Mouse (Mus musculus) hindbrain, embryonic 13.5 days (tissue): ENCODE results near the gene Ptgdr2. TPM values are rescaled to one million over a fixed set of nuclear protein-coding genes. Genes with fewer than 3 reads are reported as not detected.
A peak's percentile ranks its signal among the peaks of the same experiment; 100 is the strongest.

Experiments
- ATAC-seq: fragments of 200-750 bp; cut with Nextera tagmentation; 2 replicates; pipeline ENCODE4 v1.8.0; 2017; ENCODE audit warnings: moderate TSS enrichment; ENCODE audit not compliant: low FRiP score
- H3K27ac ChIP-seq: fragments of 300-500 bp; sonication (generic); 2 replicates; pipeline ENCODE4 v1.5.1; 2015; ENCODE audit warnings: inconsistent platforms, mild to moderate bottlenecking, moderate library complexity
- H3K27me3 ChIP-seq: fragments of 300-500 bp; sonication (generic); 2 replicates; pipeline ENCODE4 v1.6.1; 2015; ENCODE audit warnings: mild to moderate bottlenecking, inconsistent platforms
- H3K36me3 ChIP-seq: fragments of 300-500 bp; sonication (generic); 2 replicates; pipeline ENCODE4 v1.6.1; 2015; ENCODE audit warnings: mild to moderate bottlenecking, inconsistent platforms
- H3K4me1 ChIP-seq: fragments of 300-500 bp; sonication (generic); replicated peaks from 2 replicates; pipeline ENCODE4 v1.6.1; 2015; ENCODE audit warnings: inconsistent platforms
- H3K4me2 ChIP-seq: fragments of 300-500 bp; sonication (generic); 2 replicates; pipeline ENCODE4 v1.6.1; 2015; ENCODE audit warnings: inconsistent platforms, mild to moderate bottlenecking, moderate library complexity
- H3K4me3 ChIP-seq: fragments of 300-500 bp; sonication (generic); 2 replicates; pipeline ENCODE4 v1.5.1; 2015; ENCODE audit warnings: mild to moderate bottlenecking, inconsistent platforms
- H3K9ac ChIP-seq: fragments of 300-500 bp; sonication (generic); 2 replicates; pipeline ENCODE4 v1.6.1; 2015; ENCODE audit warnings: mild to moderate bottlenecking, inconsistent platforms
- H3K9me3 ChIP-seq: fragments of 300-500 bp; sonication (generic); 2 replicates; pipeline ENCODE4 v1.6.1; 2016; ENCODE audit warnings: inconsistent platforms
- WGBS: fragments of 180-500 bp; shearing (Covaris S2); methylation state at CpG from one replicate; pipeline ENCODE4 v1.1.7; 2015; 5-methylcytosine and 5-hydroxymethylcytosine counted together
- polyA plus RNA-seq: library from polyadenylated mRNA; unstranded; fragments of >200 nt; fragmentation: Nextera tagmentation; extraction: Ambion mirVana; gene quantifications from 2 replicates; pipeline ENCODE4 v1.2.1, GENCODE M21; 2015

Gene Ptgdr2
- polyA plus RNA-seq, 1 experiment from 2014 or later, result 0.22 TPM

GRCm38 (mm10) chr19:10980210-10980609 is 43.2 kb downstream of the Ptgdr2 start:
- H3K9ac ChIP-seq, result no peak overlapping the region
- H3K4me2 ChIP-seq, result no peak overlapping the region
- H3K36me3 ChIP-seq, result no peaks in the 10 kb centered on the region
- H3K27me3 ChIP-seq, result no peaks in the 10 kb centered on the region
- 89% methylated on average over 5 of the region's 5 CpGs for WGBS
- no peaks in the 10 kb centered on the region for H3K9me3 ChIP-seq
- H3K4me1 ChIP-seq, result no peaks in the 10 kb centered on the region
- H3K27ac ChIP-seq, result no peak overlapping the region
- no peak overlapping the region for H3K4me3 ChIP-seq
- no peak for ATAC-seq

GRCm38 (mm10) chr19:10983146-10983545 is 46.2 kb downstream of the Ptgdr2 start:
- H3K9me3 ChIP-seq, result no peaks in the 10 kb centered on the region
- H3K4me2 ChIP-seq, result peak overlapping the region; percentile 26; the same call in 1 of the 2 replicates
- no peaks in the 10 kb centered on the region for H3K27me3 ChIP-seq
- H3K36me3 ChIP-seq, result no peaks in the 10 kb centered on the region
- H3K4me3 ChIP-seq, result no peak overlapping the region
- no peak overlapping the region for H3K9ac ChIP-seq
- H3K27ac ChIP-seq, result no peak overlapping the region
- 21% methylated on average over 14 of the region's 14 CpGs for WGBS
- no peak for ATAC-seq
- no peaks in the 10 kb centered on the region for H3K4me1 ChIP-seq

- 80% methylated on average over 13 of the region's 13 CpGs for WGBS
- no peaks in the 10 kb centered on the region for H3K4me1 ChIP-seq
- no peak for ATAC-seq
- H3K36me3 ChIP-seq, result no peaks in the 10 kb centered on the region
- H3K27ac ChIP-seq, result no peak overlapping the region
- no peak overlapping the region for H3K4me3 ChIP-seq
- H3K9me3 ChIP-seq, result no peaks in the 10 kb centered on the region
- no peak overlapping the region for H3K4me2 ChIP-seq
- no peaks in the 10 kb centered on the region for H3K27me3 ChIP-seq
- H3K9ac ChIP-seq, result no peak overlapping the region
Measured at GRCm38 (mm10) chr19:10984551-10984950, 47.6 kb downstream of the Ptgdr2 start.

GRCm38 (mm10) chr19:10985889-10986288 is 48.9 kb downstream of the Ptgdr2 start:
- ATAC-seq, result no peak
- Histone ChIP-seq H3K4me2 (no peak overlapping the region), H3K27me3 (no peaks in the 10 kb centered on the region), H3K4me3 (no peak overlapping the region), H3K36me3 (no peaks in the 10 kb centered on the region), H3K27ac (no peak overlapping the region), H3K9me3 (no peaks in the 10 kb centered on the region), H3K4me1 (no peaks in the 10 kb centered on the region), H3K9ac (no peak overlapping the region)
- 89% methylated on average over 4 of the region's 4 CpGs for WGBS

GRCm38 (mm10) chr19:10988563-10988962 is 51.6 kb downstream of the Ptgdr2 start:
- Histone ChIP-seq H3K4me2 (no peak overlapping the region), H3K4me1 (no peaks in the 10 kb centered on the region), H3K9ac (no peak overlapping the region), H3K27me3 (no peaks in the 10 kb centered on the region), H3K9me3 (no peaks in the 10 kb centered on the region), H3K4me3 (no peak overlapping the region), H3K27ac (no peak overlapping the region), H3K36me3 (no peaks in the 10 kb centered on the region)
- 98% methylated on average over 1 of the region's 1 CpGs for WGBS
- ATAC-seq, result no peak

GRCm38 (mm10) chr19:10990751-10991150 is 53.8 kb downstream of the Ptgdr2 start:
- WGBS, result 77% methylated on average over 1 of the region's 1 CpGs

GRCm38 (mm10) chr19:10991911-10992310 is 55.0 kb downstream of the Ptgdr2 start:
- no peak for ATAC-seq
- no peak overlapping the region for H3K9ac ChIP-seq
- H3K4me1 ChIP-seq, result no peaks in the 10 kb centered on the region
- no peak overlapping the region for H3K4me2 ChIP-seq
- H3K27ac ChIP-seq, result no peak overlapping the region
- H3K36me3 ChIP-seq, result no peaks in the 10 kb centered on the region
- no peaks in the 10 kb centered on the region for H3K27me3 ChIP-seq
- no peak overlapping the region for H3K4me3 ChIP-seq
- H3K9me3 ChIP-seq, result no peaks in the 10 kb centered on the region

More at GRCm38 (mm10) chr19:10990751-10991150, 53.8 kb downstream of the Ptgdr2 start:
- Histone ChIP-seq H3K9me3 (no peaks in the 10 kb centered on the region), H3K27ac (no peak overlapping the region), H3K4me3 (no peak overlapping the region), H3K4me1 (no peaks in the 10 kb centered on the region), H3K4me2 (no peak overlapping the region), H3K9ac (no peak overlapping the region), H3K36me3 (no peaks in the 10 kb centered on the region), H3K27me3 (no peaks in the 10 kb centered on the region)
- no peak for ATAC-seq

Other genes starting within 250 kb of the Ptgdr2 start
- 33.8 and 34.7 TPM in 2 replicates for gene Vps37c, start 248.4 kb upstream of the Ptgdr2 start, polyA plus RNA-seq
- gene Cd5, start 198.2 kb upstream of the Ptgdr2 start, polyA plus RNA-seq, result 0.21 and 0.35 TPM in 2 replicates
- not detected in 2 replicates for gene Cd6, start 107.1 kb upstream of the Ptgdr2 start, polyA plus RNA-seq
- gene Slc15a3, start 97.4 kb upstream of the Ptgdr2 start, polyA plus RNA-seq, result 0.25 and 0.36 TPM in 2 replicates
- 174 and 180 TPM in 2 replicates for gene Tmem132a, start 67.2 kb upstream of the Ptgdr2 start, polyA plus RNA-seq
- gene Tmem109, start 55.2 kb upstream of the Ptgdr2 start, polyA plus RNA-seq, result 34.2 and 34.3 TPM in 2 replicates
- gene Prpf19, start 41.9 kb upstream of the Ptgdr2 start, polyA plus RNA-seq, result 40.2 and 42.9 TPM in 2 replicates
- gene Zp1, start 16.5 kb upstream of the Ptgdr2 start, polyA plus RNA-seq, result not detected in 2 replicates
- gene Ccdc86, start 12.1 kb downstream of the Ptgdr2 start, polyA plus RNA-seq, result 15.0 and 15.2 TPM in 2 replicates
- gene Ms4a10, start 37.5 kb downstream of the Ptgdr2 start, polyA plus RNA-seq, result not detected in 2 replicates
- gene Ms4a15, start 56.1 kb downstream of the Ptgdr2 start, polyA plus RNA-seq, result not detected in 2 replicates
- not detected in 2 replicates for gene Ms4a18, start 80.9 kb downstream of the Ptgdr2 start, polyA plus RNA-seq
- not detected in 2 replicates for gene Ms4a8a, start 143.9 kb downstream of the Ptgdr2 start, polyA plus RNA-seq
- gene 1700017D01Rik, start 193.7 kb downstream of the Ptgdr2 start, polyA plus RNA-seq, result not detected in 2 replicates
- gene 1700025F22Rik, start 228.2 kb downstream of the Ptgdr2 start, polyA plus RNA-seq, result not detected in 2 replicates